Mouse (Mus musculus): ENCODE data around the gene 4933427D14Rik. TPM values are rescaled to one million over a fixed set of nuclear protein-coding genes. Genes with fewer than 3 reads are reported as not detected.

4933427D14Rik gene
- total RNA-seq, 2 experiments from 2014 or later = 19.8 to 26.3 TPM

GRCm38 (mm10) chr11:72110726-72111125 is 96.5 kb downstream of the 4933427D14Rik start:
- DNase-seq (ENCODE audit: low spot score in 2 of 2) = no peak

GRCm38 (mm10) chr11:72104223-72104622 is 103.0 kb downstream of the 4933427D14Rik start:
- DNase-seq (ENCODE audit: low spot score in 2 of 2) = no peak

Other genes starting within 250 kb of the 4933427D14Rik start
- gene Aipl1, start 169.9 kb downstream of the 4933427D14Rik start, total RNA-seq (2021) = not detected
- gene Pimreg, start 165.4 kb downstream of the 4933427D14Rik start, total RNA-seq (2021) = not detected
- gene Pitpnm3, start 71.7 kb downstream of the 4933427D14Rik start, total RNA-seq (2021) = 10 to 100 TPM; 31.6 to 34.4 TPM
- 10 to 100 TPM; 10.4 to 11.6 TPM for gene Gm43951, start 619 bp downstream of the 4933427D14Rik start, total RNA-seq (2021)
- 10 to 100 TPM; 29.9 to 33.0 TPM for gene Txndc17, start 88 bp upstream of the 4933427D14Rik start, total RNA-seq (2021)
- 10 to 100 TPM; 14.2 to 17.4 TPM for gene Med31, start 8.1 kb upstream of the 4933427D14Rik start, total RNA-seq (2021)
- gene Slc13a5, start 59.8 kb upstream of the 4933427D14Rik start, total RNA-seq (2021) = 1 to 10 TPM; 8.6 to 9.0 TPM
- 1 to 10 TPM; 4.2 to 4.6 TPM for gene Xaf1, start 94.2 kb upstream of the 4933427D14Rik start, total RNA-seq (2021)
- not detected for gene Fbxo39, start 107.0 kb upstream of the 4933427D14Rik start, total RNA-seq (2021)
- 1 to 10 TPM; 1.5 to 3.3 TPM for gene Tekt1, start 155.0 kb upstream of the 4933427D14Rik start, total RNA-seq (2021)
- gene Smtnl2, start 204.3 kb upstream of the 4933427D14Rik start, total RNA-seq (2021) = 1 to 10 TPM; 1.3 to 2.9 TPM
- under 1 TPM in 1 of 2 experiments, not detected in 1; 0.25 TPM for gene Ggt6, start 228.1 kb upstream of the 4933427D14Rik start, total RNA-seq (2021)
- gene Mybbp1a, start 233.9 kb upstream of the 4933427D14Rik start, total RNA-seq (2021) = 10 to 100 TPM; 54.6 to 56.8 TPM